8 mouse cellular contexts compared by ENCODE assay signal in the genomic region with DNA sequence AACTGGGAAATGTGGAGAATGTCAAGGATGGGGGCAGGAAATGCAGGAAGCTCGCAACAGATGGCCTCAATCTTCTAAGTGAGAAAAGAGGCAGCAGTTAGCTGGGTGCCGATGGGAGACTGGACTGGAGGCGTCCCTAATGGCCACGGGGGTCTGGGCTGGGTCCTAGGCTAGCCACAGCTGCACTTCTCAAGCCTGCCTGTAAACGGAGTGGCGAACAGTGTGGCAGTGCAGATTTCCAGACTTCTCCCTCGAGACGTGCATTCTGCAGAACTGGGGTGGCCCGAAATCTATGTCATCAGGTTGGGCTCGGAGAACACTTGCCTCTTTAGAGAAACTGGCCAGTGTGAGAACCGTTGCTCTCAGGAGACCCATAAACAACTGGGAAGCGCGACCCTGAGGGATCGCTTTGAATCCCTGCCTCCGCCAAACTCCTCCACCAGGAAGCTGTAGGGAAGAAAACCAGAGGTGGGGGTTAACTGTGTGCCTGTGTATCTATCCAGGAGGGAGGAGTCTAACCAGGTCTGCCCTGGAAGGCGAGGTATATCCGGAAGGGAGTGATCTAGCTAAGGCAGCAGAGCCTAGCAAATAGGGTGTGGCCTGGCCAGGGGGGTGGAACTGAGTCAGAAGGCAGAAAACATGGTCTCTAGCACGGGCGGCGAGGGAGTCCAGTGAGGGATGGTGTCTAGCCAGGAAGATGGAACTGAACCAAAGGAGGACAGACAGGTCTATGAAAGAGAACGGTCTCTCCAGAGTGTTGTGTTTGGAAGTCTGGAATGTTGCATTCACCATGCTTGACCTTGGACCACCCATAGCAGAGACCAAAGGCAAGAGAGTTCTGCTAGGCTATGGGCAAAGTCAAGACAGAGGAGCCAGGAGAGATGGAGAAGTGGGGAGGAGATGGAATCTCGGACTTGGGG.
DNase-seq lines count a peak whose midpoint lies in the region; ATAC-seq and TF ChIP-seq lines count a peak whose summit lies in the region.

No protein-coding gene starts in this region.

- ATAC-seq in heart, postnatal 0 days (ENCODE audit: insufficient read depth, low read depth), result peak; percentile 66
- peak; percentile 68; the same call in 1 of the 2 replicates for ATAC-seq in neural tube, embryonic 13.5 days (ENCODE audit: low read depth)

- peak overlapping the region; percentile 58 for H3K27ac ChIP-seq in forebrain, embryonic 10.5 days
- peak overlapping the region; percentile 73 for H3K27ac ChIP-seq in heart, postnatal 0 days (ENCODE audit: low read depth)
- H3K27ac ChIP-seq in neural tube, embryonic 13.5 days (replicated peaks), result no peak overlapping the region; the same call in 1 of the 2 replicates

- no peak for TF ChIP-seq EP300 in heart, postnatal 0 days (IDR thresholded peaks at IDR 0.05; ENCODE audit: low read depth)

- 3% methylated on average over 22 of the region's 22 CpGs for WGBS in forebrain, embryonic 10.5 days
- 8% methylated on average over 22 of the region's 22 CpGs for WGBS in heart, postnatal 0 days
- WGBS in lung, adult 2 months, result 5% methylated on average over 22 of the region's 22 CpGs
- WGBS in neural tube, embryonic 13.5 days, result 8% methylated on average over 22 of the region's 22 CpGs

- H3K9me3 ChIP-seq in forebrain, embryonic 10.5 days, result no peaks in the 10 kb centered on the region
- H3K9me3 ChIP-seq in heart, postnatal 0 days (replicated peaks; ENCODE audit: control insufficient read depth, low read length), result no peaks in the 10 kb centered on the region
- H3K9me3 ChIP-seq in neural tube, embryonic 13.5 days, result no peaks in the 10 kb centered on the region

- peaks cover 31% of the 10 kb centered on the region for H3K27me3 ChIP-seq in forebrain, embryonic 10.5 days (ENCODE audit: poor library complexity, severe bottlenecking)
- no peaks in the 10 kb centered on the region for H3K27me3 ChIP-seq in heart, postnatal 0 days (ENCODE audit: control insufficient read depth, insufficient read depth, low read length)
- H3K27me3 ChIP-seq in neural tube, embryonic 13.5 days, result peaks cover 11% of the 10 kb centered on the region

- peaks cover 43% of the 10 kb centered on the region for H3K4me1 ChIP-seq in forebrain, embryonic 10.5 days
- peaks cover 38% of the 10 kb centered on the region for H3K4me1 ChIP-seq in heart, postnatal 0 days (ENCODE audit: control insufficient read depth, insufficient read depth)
- peaks cover 56% of the 10 kb centered on the region for H3K4me1 ChIP-seq in lung, adult 2 months (ENCODE audit: control insufficient read depth, insufficient read depth, low read length)
- peaks cover 35% of the 10 kb centered on the region for H3K4me1 ChIP-seq in neural tube, embryonic 13.5 days (replicated peaks)

- no peaks in the 10 kb centered on the region for H3K36me3 ChIP-seq in forebrain, embryonic 10.5 days (replicated peaks)
- H3K36me3 ChIP-seq in heart, postnatal 0 days (replicated peaks; ENCODE audit: control insufficient read depth, insufficient read depth, low read length), result no peaks in the 10 kb centered on the region
- no peaks in the 10 kb centered on the region for H3K36me3 ChIP-seq in neural tube, embryonic 13.5 days

- peak; percentile 45; the same call in 1 of the 2 replicates for TF ChIP-seq POLR2A in lung, adult 2 months (IDR thresholded peaks at IDR 0.05; ENCODE audit: borderline replicate concordance, extremely low read depth, low read depth, low read length)

- H3K4me3 ChIP-seq in forebrain, embryonic 10.5 days, result peak overlapping the region; percentile 48
- H3K4me3 ChIP-seq in heart, postnatal 0 days (ENCODE audit: low read depth, low read length), result peak overlapping the region; percentile 32
- peak overlapping the region; percentile 19 for H3K4me3 ChIP-seq in lung, adult 2 months (replicated peaks; ENCODE audit: extremely low read depth, low read depth, low read length)
- peak overlapping the region; percentile 24 for H3K4me3 ChIP-seq in neural tube, embryonic 13.5 days

- TF ChIP-seq CTCF in heart, postnatal 0 days (IDR thresholded peaks at IDR 0.05; ENCODE audit: low read depth), result 0 out of 2 replicates have a peak, but pooled peaks have one; percentile 19
- 0 out of 2 replicates have a peak, but pooled peaks have one; percentile 4 for TF ChIP-seq CTCF in lung, adult 2 months (IDR thresholded peaks at IDR 0.05; ENCODE audit: insufficient read depth, low read length)

- H3K4me2 ChIP-seq in heart, postnatal 0 days (ENCODE audit: low read depth, low read length), result peak overlapping the region; percentile 55
- peak overlapping the region; percentile 55 for H3K4me2 ChIP-seq in neural tube, embryonic 13.5 days

- H3K9ac ChIP-seq in heart, postnatal 0 days (replicated peaks; ENCODE audit: low read depth, low read length), result peak overlapping the region; percentile 16
- H3K9ac ChIP-seq in neural tube, embryonic 13.5 days, result peak overlapping the region; percentile 63

- DNase-seq in 3T3-L1 (ENCODE audit: low read depth, low spot score), result peak; percentile 74
- peak; percentile 36 for DNase-seq in T-cell, adult 2 months (ENCODE audit: low spot score)
- DNase-seq in forebrain, embryonic 10.5 days (ENCODE audit: extremely low spot score, low spot score), result peak; percentile 37
- DNase-seq in heart, postnatal 0 days (ENCODE audit: low spot score), result peak; percentile 78
- DNase-seq in kidney, postnatal 14 days, result peak; percentile 70
- DNase-seq in lung, adult 2 months, result peak; percentile 77
- DNase-seq in testis, postnatal 14 days (ENCODE audit: low spot score), result peak; percentile 56
